Mouse (Mus musculus): ENCODE measurements around the gene Dapk3. TPM values are rescaled to one million over a fixed set of nuclear protein-coding genes. Genes with fewer than 3 reads are reported as not detected.

Gene Dapk3
- polyA plus RNA-seq, 1 experiment from 2014 or later: 45.7 TPM

DNA sequence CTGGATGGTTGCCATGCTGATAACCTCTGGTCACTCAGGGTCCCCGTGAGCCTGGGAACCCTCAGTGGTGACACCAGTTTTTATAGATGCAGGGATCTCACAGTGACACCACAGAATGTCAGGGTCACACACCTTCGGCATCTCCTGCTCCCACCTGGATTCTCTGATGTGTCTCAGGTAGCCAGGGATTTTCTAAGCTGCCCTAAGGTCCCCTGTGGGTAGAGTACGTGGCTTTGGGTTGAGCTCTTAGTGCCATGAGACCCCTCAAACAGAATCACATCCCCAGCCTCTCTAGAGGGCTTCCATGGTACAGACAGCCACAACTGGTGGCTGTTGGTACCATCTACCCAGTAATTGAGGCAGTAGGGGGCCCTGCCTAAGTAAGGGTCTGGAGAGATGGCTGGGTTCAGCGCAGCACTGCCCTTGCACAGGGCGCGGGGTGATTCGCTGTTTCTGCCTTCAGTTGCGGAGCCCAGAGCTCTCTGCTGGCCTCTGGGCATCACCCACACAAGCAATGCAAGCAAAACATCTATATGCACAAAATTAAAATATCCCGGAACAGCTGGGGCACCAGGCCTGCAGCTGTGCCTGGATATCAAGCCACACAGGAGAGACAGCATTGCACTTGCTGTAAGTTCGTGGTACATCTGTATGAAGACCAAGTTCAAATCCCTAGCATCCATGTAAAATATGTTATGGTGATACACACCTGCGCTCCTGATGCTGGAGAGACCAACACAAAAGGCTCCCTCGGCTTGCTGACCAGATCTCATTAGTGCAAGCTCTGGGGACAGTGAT, 53.9 kb downstream of the Dapk3 start:
- Histone ChIP-seq H3K27ac (no peak overlapping the region), H3K36me3 (no peaks in the 10 kb centered on the region), H3K4me3 (no peak overlapping the region), H3K4me1 (peaks cover 24% of the 10 kb centered on the region), H3K9me3 (no peaks in the 10 kb centered on the region), H3K27me3 (peaks cover 48% of the 10 kb centered on the region), H3K9ac (no peak overlapping the region), H3K4me2 (no peak overlapping the region)
- 86% methylated on average over 12 of the region's 12 CpGs for WGBS
- ATAC-seq (ENCODE audit: insufficient number of reproducible peaks, low FRiP score, low TSS enrichment, low read depth): no peak

DNA sequence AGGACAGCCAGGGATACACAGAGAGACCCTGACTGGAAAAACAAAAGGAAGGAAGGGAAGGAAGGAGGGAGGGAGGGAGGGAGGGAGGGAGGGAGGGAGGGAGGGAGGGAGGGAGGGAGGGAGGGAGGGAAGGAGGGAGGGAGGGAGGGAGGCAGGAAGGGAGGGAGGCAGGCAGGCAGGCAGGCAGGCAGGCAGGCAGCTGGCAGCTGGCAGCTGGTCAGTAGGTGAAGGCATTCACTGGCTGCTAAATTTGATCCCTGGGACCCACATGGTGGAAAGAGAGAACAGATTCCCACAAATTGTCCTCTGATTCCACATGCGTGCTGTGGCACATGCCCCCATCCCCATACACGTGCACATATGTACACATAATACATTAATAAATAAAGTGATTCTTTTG, 55.8 kb downstream of the Dapk3 start:
- no peak overlapping the region for H3K27ac ChIP-seq
- no peak for ATAC-seq (ENCODE audit: insufficient number of reproducible peaks, low FRiP score, low TSS enrichment, low read depth)
- peaks cover 46% of the 10 kb centered on the region for H3K27me3 ChIP-seq
- no peak overlapping the region for H3K4me2 ChIP-seq
- no peaks in the 10 kb centered on the region for H3K9me3 ChIP-seq
- H3K36me3 ChIP-seq: no peaks in the 10 kb centered on the region
- H3K4me3 ChIP-seq: no peak overlapping the region
- no peak overlapping the region for H3K9ac ChIP-seq
- peaks cover 15% of the 10 kb centered on the region for H3K4me1 ChIP-seq
- WGBS: 80% methylated on average over 2 of the region's 2 CpGs

DNA sequence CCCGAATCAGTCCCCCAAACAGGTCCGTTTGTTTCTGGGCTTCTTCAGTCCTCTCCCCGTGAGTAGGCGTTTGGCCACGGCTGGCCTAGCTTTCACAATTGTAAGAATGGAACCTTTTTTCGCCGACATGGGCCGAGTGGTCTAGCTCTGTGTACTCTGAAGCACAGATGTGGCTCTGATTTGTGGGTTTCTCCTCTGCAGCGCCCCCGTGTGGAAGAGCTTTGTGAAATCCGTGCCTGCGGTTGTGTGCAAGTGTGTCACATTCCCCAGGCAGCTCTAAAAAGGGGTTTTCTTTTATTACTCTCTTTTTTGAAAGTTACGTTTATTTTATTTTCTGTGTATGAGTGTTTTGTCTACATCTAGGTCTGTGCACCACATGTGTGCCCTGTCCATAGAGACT, 58.1 kb downstream of the Dapk3 start:
- Histone ChIP-seq H3K27me3 (peaks cover 55% of the 10 kb centered on the region), H3K36me3 (no peaks in the 10 kb centered on the region), H3K9ac (no peak overlapping the region), H3K4me1 (peaks cover 15% of the 10 kb centered on the region), H3K9me3 (no peaks in the 10 kb centered on the region), H3K4me3 (no peak overlapping the region), H3K4me2 (no peak overlapping the region), H3K27ac (no peak overlapping the region)
- no peak for ATAC-seq (ENCODE audit: insufficient number of reproducible peaks, low FRiP score, low TSS enrichment, low read depth)
- 21% methylated on average over 13 of the region's 13 CpGs for WGBS

DNA sequence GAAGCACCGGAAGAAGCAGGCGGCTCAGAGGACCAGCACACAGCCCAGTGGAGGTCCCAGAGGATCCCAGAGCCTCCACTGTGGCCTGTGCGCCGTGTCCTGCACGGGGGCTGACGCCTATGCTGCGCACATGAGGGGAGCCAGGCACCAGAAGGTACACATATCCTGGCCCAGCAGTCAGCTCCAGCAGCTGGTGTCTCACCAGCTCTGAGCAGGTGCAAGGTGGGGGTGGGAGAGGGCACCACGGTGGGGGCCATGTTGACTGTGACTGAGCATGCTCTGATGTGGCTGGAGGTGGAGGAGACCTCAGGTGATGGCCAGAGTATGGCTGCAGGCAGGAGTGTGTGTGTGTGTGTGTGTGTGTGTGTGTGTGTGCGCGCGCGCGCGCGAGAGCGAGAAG, 59.2 kb downstream of the Dapk3 start:
- no peak for ATAC-seq (ENCODE audit: insufficient number of reproducible peaks, low FRiP score, low TSS enrichment, low read depth)
- Histone ChIP-seq H3K4me1 (peaks cover 15% of the 10 kb centered on the region), H3K4me3 (no peak overlapping the region), H3K9ac (no peak overlapping the region), H3K27me3 (peaks cover 55% of the 10 kb centered on the region), H3K9me3 (no peaks in the 10 kb centered on the region), H3K4me2 (no peak overlapping the region), H3K27ac (no peak overlapping the region), H3K36me3 (peaks cover 5% of the 10 kb centered on the region; the same call in 1 of the 2 replicates)
- WGBS: 88% methylated on average over 16 of the region's 16 CpGs

Other genes starting within 250 kb of the Dapk3 start
- 7.7 and 8.7 TPM in 2 replicates for gene Gng7, start 168.1 kb upstream of the Dapk3 start, polyA plus RNA-seq (2015; fragmentation: Nextera tagmentation; extraction: Ambion mirVana)
- gene Diras1, start 157.3 kb upstream of the Dapk3 start, polyA plus RNA-seq (2015; fragmentation: Nextera tagmentation; extraction: Ambion mirVana): 0.05 and 0.29 TPM in 2 replicates
- gene Slc39a3, start 145.6 kb upstream of the Dapk3 start, polyA plus RNA-seq (2015; fragmentation: Nextera tagmentation; extraction: Ambion mirVana): 21.3 and 21.8 TPM in 2 replicates
- gene Sgta, start 122.8 kb upstream of the Dapk3 start, polyA plus RNA-seq (2015; fragmentation: Nextera tagmentation; extraction: Ambion mirVana): 200 and 204 TPM in 2 replicates
- 79.3 and 91.0 TPM in 2 replicates for gene Thop1, start 113.0 kb upstream of the Dapk3 start, polyA plus RNA-seq (2015; fragmentation: Nextera tagmentation; extraction: Ambion mirVana)
- gene Creb3l3, start 84.1 kb upstream of the Dapk3 start, polyA plus RNA-seq (2015; fragmentation: Nextera tagmentation; extraction: Ambion mirVana): 0.73 and 1.5 TPM in 2 replicates
- 165 and 167 TPM in 2 replicates for gene Map2k2, start 77.1 kb upstream of the Dapk3 start, polyA plus RNA-seq (2015; fragmentation: Nextera tagmentation; extraction: Ambion mirVana)
- 58.6 and 61.4 TPM in 2 replicates for gene Zbtb7a, start 47.8 kb upstream of the Dapk3 start, polyA plus RNA-seq (2015; fragmentation: Nextera tagmentation; extraction: Ambion mirVana)
- 48.0 and 50.6 TPM in 2 replicates for gene Pias4, start 15.1 kb upstream of the Dapk3 start, polyA plus RNA-seq (2015; fragmentation: Nextera tagmentation; extraction: Ambion mirVana)
- gene Eef2, start 6.4 kb upstream of the Dapk3 start, polyA plus RNA-seq (2015; fragmentation: Nextera tagmentation; extraction: Ambion mirVana): 564 and 615 TPM in 2 replicates
- not detected in 2 replicates for gene 4930442H23Rik, start 844 bp downstream of the Dapk3 start, polyA plus RNA-seq (2015; fragmentation: Nextera tagmentation; extraction: Ambion mirVana)
- gene Nmrk2, start 19.0 kb downstream of the Dapk3 start, polyA plus RNA-seq (2015; fragmentation: Nextera tagmentation; extraction: Ambion mirVana): 0.41 and 1.3 TPM in 2 replicates
- gene Atcay, start 47.8 kb downstream of the Dapk3 start, polyA plus RNA-seq (2015; fragmentation: Nextera tagmentation; extraction: Ambion mirVana): 0.25 and 0.28 TPM in 2 replicates
- 8.7 and 10.9 TPM in 2 replicates for gene Zfr2, start 50.1 kb downstream of the Dapk3 start, polyA plus RNA-seq (2015; fragmentation: Nextera tagmentation; extraction: Ambion mirVana)
- 5.4 and 6.0 TPM in 2 replicates for gene Matk, start 69.9 kb downstream of the Dapk3 start, polyA plus RNA-seq (2015; fragmentation: Nextera tagmentation; extraction: Ambion mirVana)
- 189 and 194 TPM in 2 replicates for gene Mrpl54, start 83.9 kb downstream of the Dapk3 start, polyA plus RNA-seq (2015; fragmentation: Nextera tagmentation; extraction: Ambion mirVana)
- 77.1 and 87.5 TPM in 2 replicates for gene Apba3, start 84.0 kb downstream of the Dapk3 start, polyA plus RNA-seq (2015; fragmentation: Nextera tagmentation; extraction: Ambion mirVana)
- gene Tjp3, start 108.6 kb downstream of the Dapk3 start, polyA plus RNA-seq (2015; fragmentation: Nextera tagmentation; extraction: Ambion mirVana): 8.4 and 9.9 TPM in 2 replicates
- 44.8 and 48.1 TPM in 2 replicates for gene Pip5k1c, start 110.0 kb downstream of the Dapk3 start, polyA plus RNA-seq (2015; fragmentation: Nextera tagmentation; extraction: Ambion mirVana)
- gene Cactin, start 138.1 kb downstream of the Dapk3 start, polyA plus RNA-seq (2015; fragmentation: Nextera tagmentation; extraction: Ambion mirVana): 37.3 and 39.3 TPM in 2 replicates
- gene Tbxa2r, start 145.7 kb downstream of the Dapk3 start, polyA plus RNA-seq (2015; fragmentation: Nextera tagmentation; extraction: Ambion mirVana): 11.9 and 12.8 TPM in 2 replicates
- gene Gipc3, start 160.3 kb downstream of the Dapk3 start, polyA plus RNA-seq (2015; fragmentation: Nextera tagmentation; extraction: Ambion mirVana): 0.04 and 0.07 TPM in 2 replicates
- gene Hmg20b, start 167.5 kb downstream of the Dapk3 start, polyA plus RNA-seq (2015; fragmentation: Nextera tagmentation; extraction: Ambion mirVana): 86.0 and 89.9 TPM in 2 replicates
- 13.3 and 13.4 TPM in 2 replicates for gene Mfsd12, start 174.5 kb downstream of the Dapk3 start, polyA plus RNA-seq (2015; fragmentation: Nextera tagmentation; extraction: Ambion mirVana)
- gene 4930404N11Rik, start 182.8 kb downstream of the Dapk3 start, polyA plus RNA-seq (2015; fragmentation: Nextera tagmentation; extraction: Ambion mirVana): 0.60 and 1.6 TPM in 2 replicates
- 82.2 and 90.9 TPM in 2 replicates for gene Fzr1, start 195.5 kb downstream of the Dapk3 start, polyA plus RNA-seq (2015; fragmentation: Nextera tagmentation; extraction: Ambion mirVana)
- gene Dohh, start 201.4 kb downstream of the Dapk3 start, polyA plus RNA-seq (2015; fragmentation: Nextera tagmentation; extraction: Ambion mirVana): 79.8 and 88.7 TPM in 2 replicates
- gene Gm48551, start 201.5 kb downstream of the Dapk3 start, polyA plus RNA-seq (2015; fragmentation: Nextera tagmentation; extraction: Ambion mirVana): 2.1 and 3.1 TPM in 2 replicates
- gene Gm48552, start 206.0 kb downstream of the Dapk3 start, polyA plus RNA-seq (2015; fragmentation: Nextera tagmentation; extraction: Ambion mirVana): 0.51 and 1.7 TPM in 2 replicates
- 2.9 and 3.6 TPM in 2 replicates for gene Smim24, start 210.0 kb downstream of the Dapk3 start, polyA plus RNA-seq (2015; fragmentation: Nextera tagmentation; extraction: Ambion mirVana)